Mouse (Mus musculus) stomach, postnatal 0 days (tissue): ENCODE results near the gene Chst5.

ENCODE experiments used
- CTCF ChIP-seq: IDR thresholded peaks from 2 replicates; pipeline ENCODE4 v1.5.1; 2016; ENCODE audit warnings: antibody characterized with exemption, low read depth, mild to moderate bottlenecking, moderate library complexity
- EP300 ChIP-seq: optimal IDR thresholded peaks from 2 replicates; pipeline ENCODE3; 2016; ENCODE audit warnings: antibody characterized with exemption

- TF ChIP-seq CTCF, result no peak
- no peak for TF ChIP-seq EP300
These were observed 17.6 kb downstream of the Chst5 start for GRCm38 (mm10) chr8:111892615-111893014.
